Mouse (Mus musculus) limb, embryonic 10.5 days (tissue): ENCODE results near the gene Fbxo46. TPM values are rescaled to one million over a fixed set of nuclear protein-coding genes. Genes with fewer than 3 reads are reported as not detected.

Experiments used
- DNase-seq: peaks from one replicate; pipeline ENCODE4 v3.0.0-alpha.2; 2017; ENCODE audit warnings: low spot score
- H3K27ac ChIP-seq: fragments of 300-500 bp; sonication (generic); 2 replicates; pipeline ENCODE4 v1.5.1; 2016; ENCODE audit warnings: mild to moderate bottlenecking
- H3K27me3 ChIP-seq: fragments of 300-500 bp; sonication (generic); 2 replicates; pipeline ENCODE4 v1.6.1; 2016; ENCODE audit warnings: low read depth, mild to moderate bottlenecking; ENCODE audit not compliant: poor library complexity, severe bottlenecking
- H3K36me3 ChIP-seq: fragments of 300-500 bp; sonication (generic); 2 replicates; pipeline ENCODE4 v1.6.1; 2016; ENCODE audit warnings: mild to moderate bottlenecking, moderate library complexity
- H3K4me1 ChIP-seq: fragments of 300-500 bp; sonication (generic); 2 replicates; pipeline ENCODE4 v1.6.1; 2016
- H3K4me3 ChIP-seq: fragments of 300-500 bp; sonication (generic); 2 replicates; pipeline ENCODE4 v1.5.1; 2016; ENCODE audit warnings: mild to moderate bottlenecking, moderate library complexity
- H3K9me3 ChIP-seq: fragments of 300-500 bp; sonication (generic); replicated peaks from 2 replicates; pipeline ENCODE4 v1.6.1; 2016; ENCODE audit warnings: mild to moderate bottlenecking
- WGBS: fragments of 180-500 bp; shearing (Covaris S2); methylation state at CpG from one replicate; pipeline ENCODE4 v1.1.7; 2016; 5-methylcytosine and 5-hydroxymethylcytosine counted together
- microRNA counts: library from miRNA; unstranded; fragments of <30 nt; microRNA quantifications from one replicate; lab custom pipeline; 2017
- microRNA-seq: library from miRNA; unstranded; fragments of <30 nt; microRNA quantifications from one replicate; pipeline ENCODE4, GENCODE M21; 2017
- polyA plus RNA-seq: library from polyadenylated mRNA; unstranded; fragments of >200 nt; fragmentation: Nextera tagmentation; extraction: Ambion mirVana; gene quantifications from 2 replicates; pipeline ENCODE4 v1.2.1, GENCODE M21; 2016

Gene Fbxo46
- polyA plus RNA-seq, 1 experiment from 2014 or later = 19.6 TPM

- Histone ChIP-seq H3K27me3 (peaks cover 59% of the 10 kb centered on the region), H3K4me1 (peaks cover 45% of the 10 kb centered on the region), H3K4me3 (peak overlapping the region; percentile 44), H3K9me3 (no peaks in the 10 kb centered on the region), H3K36me3 (peaks cover 16% of the 10 kb centered on the region), H3K27ac (no peak overlapping the region)
- 38% methylated on average over 6 of the region's 6 CpGs for WGBS
- DNase-seq = no peak
Measured at GRCm38 (mm10) chr7:19179936-19180335, 60.3 kb downstream of the Fbxo46 start.

GRCm38 (mm10) chr7:19180862-19181429, 61.3 kb downstream of the Fbxo46 start:
- peaks cover 49% of the 10 kb centered on the region for H3K27me3 ChIP-seq
- H3K9me3 ChIP-seq = no peaks in the 10 kb centered on the region
- H3K4me1 ChIP-seq = peaks cover 45% of the 10 kb centered on the region
- H3K36me3 ChIP-seq = peaks cover 22% of the 10 kb centered on the region
- H3K27ac ChIP-seq = peak overlapping the region; percentile 78
- DNase-seq = peak; percentile 80
- WGBS = 1% methylated on average over 27 of the region's 27 CpGs
- H3K4me3 ChIP-seq = peak overlapping the region; percentile 69

GRCm38 (mm10) chr7:19184250-19184649, 64.6 kb downstream of the Fbxo46 start:
- Histone ChIP-seq H3K4me1 (peaks cover 26% of the 10 kb centered on the region), H3K27ac (no peak overlapping the region)
- 98% methylated on average over 2 of the region's 2 CpGs for WGBS

GRCm38 (mm10) chr7:19184758-19185157, 65.1 kb downstream of the Fbxo46 start:
- Histone ChIP-seq H3K4me3 (no peak overlapping the region), H3K9me3 (no peaks in the 10 kb centered on the region), H3K27me3 (peaks cover 11% of the 10 kb centered on the region), H3K27ac (no peak overlapping the region), H3K4me1 (peaks cover 21% of the 10 kb centered on the region), H3K36me3 (peaks cover 51% of the 10 kb centered on the region)
- WGBS = 91% methylated on average over 6 of the region's 6 CpGs
- DNase-seq = no peak

More at GRCm38 (mm10) chr7:19184250-19184649, 64.6 kb downstream of the Fbxo46 start:
- Histone ChIP-seq H3K36me3 (peaks cover 50% of the 10 kb centered on the region), H3K4me3 (no peak overlapping the region), H3K27me3 (peaks cover 16% of the 10 kb centered on the region), H3K9me3 (no peaks in the 10 kb centered on the region)
- DNase-seq = no peak

MicroRNAs within 50 kb of the gene (microRNA counts, 519-probe panel; counts per million panel counts)
- 684 counts per million, percentile 72 among the panel's probes with 10 or more counts for microRNA mmu-miR-330 (lab: Ali Mortazavi, UCI)

Small RNA genes lying within 50 kb of the gene (microRNA-seq; reads per million reads assigned to microRNA genes)
- gene Mir3100 (not detected), gene Mir330 (256 reads per million, percentile 60 among the genes with 10 or more reads in this experiment)

Other genes starting within 250 kb of the Fbxo46 start
- gene Pglyrp1, start 248.5 kb upstream of the Fbxo46 start, polyA plus RNA-seq = 0.33 and 0.58 TPM in 2 replicates
- 34.1 and 37.6 TPM in 2 replicates for gene Ccdc61, start 209.4 kb upstream of the Fbxo46 start, polyA plus RNA-seq
- gene Nova2, start 194.0 kb upstream of the Fbxo46 start, polyA plus RNA-seq = 0.23 and 0.28 TPM in 2 replicates
- gene Nanos2, start 132.5 kb upstream of the Fbxo46 start, polyA plus RNA-seq = not detected in 2 replicates
- 3.4 and 4.0 TPM in 2 replicates for gene Mypop, start 128.6 kb upstream of the Fbxo46 start, polyA plus RNA-seq
- gene Irf2bp1, start 115.8 kb upstream of the Fbxo46 start, polyA plus RNA-seq = 30.8 and 34.4 TPM in 2 replicates
- gene Foxa3, start 96.3 kb upstream of the Fbxo46 start, polyA plus RNA-seq = not detected in 2 replicates
- gene Sympk, start 95.5 kb upstream of the Fbxo46 start, polyA plus RNA-seq = 50.4 and 54.6 TPM in 2 replicates
- not detected in 2 replicates for gene Rsph6a, start 65.2 kb upstream of the Fbxo46 start, polyA plus RNA-seq
- 20.0 and 21.4 TPM in 2 replicates for gene Dmwd, start 43.6 kb upstream of the Fbxo46 start, polyA plus RNA-seq
- 7.2 and 8.7 TPM in 2 replicates for gene Dmpk, start 36.0 kb upstream of the Fbxo46 start, polyA plus RNA-seq
- gene Six5, start 25.3 kb upstream of the Fbxo46 start, polyA plus RNA-seq = 5.7 and 7.5 TPM in 2 replicates
- gene Gm4969, start 1.5 kb upstream of the Fbxo46 start, polyA plus RNA-seq = 1.1 and 2.2 TPM in 2 replicates
- 12.5 and 14.4 TPM in 2 replicates for gene Qpctl, start 29.4 kb downstream of the Fbxo46 start, polyA plus RNA-seq
- gene Snrpd2, start 29.9 kb downstream of the Fbxo46 start, polyA plus RNA-seq = 176 and 199 TPM in 2 replicates
- 0.06 and 0.09 TPM in 2 replicates for gene Gipr, start 46.3 kb downstream of the Fbxo46 start, polyA plus RNA-seq
- 3.2 and 6.4 TPM in 2 replicates for gene Eml2, start 56.6 kb downstream of the Fbxo46 start, polyA plus RNA-seq
- gene Gpr4, start 92.7 kb downstream of the Fbxo46 start, polyA plus RNA-seq = 6.5 and 8.5 TPM in 2 replicates
- 45.7 and 48.7 TPM in 2 replicates for gene Opa3, start 108.5 kb downstream of the Fbxo46 start, polyA plus RNA-seq
- gene Vasp, start 152.0 kb downstream of the Fbxo46 start, polyA plus RNA-seq = 68.1 and 75.7 TPM in 2 replicates
- gene Ppm1n, start 160.2 kb downstream of the Fbxo46 start, polyA plus RNA-seq = 0.16 and 0.39 TPM in 2 replicates
- 5.5 and 5.6 TPM in 2 replicates for gene Rtn2, start 162.8 kb downstream of the Fbxo46 start, polyA plus RNA-seq
- 0.04 and 0.11 TPM in 2 replicates for gene Fosb, start 190.2 kb downstream of the Fbxo46 start, polyA plus RNA-seq
- gene Ercc1, start 224.9 kb downstream of the Fbxo46 start, polyA plus RNA-seq = 97.8 and 101 TPM in 2 replicates
- gene Cd3eap, start 239.6 kb downstream of the Fbxo46 start, polyA plus RNA-seq = 28.3 and 31.4 TPM in 2 replicates
- gene Ppp1r13l, start 239.9 kb downstream of the Fbxo46 start, polyA plus RNA-seq = 6.5 and 7.0 TPM in 2 replicates